Comparison of ENCODE assay signal across 29 mouse cellular contexts in genomic region chr7:106635560-106635959, GRCm38 (mm10). TPM values are rescaled to one million over a fixed set of nuclear protein-coding genes. Genes with fewer than 3 reads are reported as not detected.
"Had no signal": no experiment of that assay in that cellular context is flagged by ENCODE, and none has a peak within 500 bp of the region (broad histone marks: within the 10 kb centered on the region; RNA-seq: fewer than 3 reads in every experiment).

No protein-coding gene starts in this region.

- H3K27me3 ChIP-seq: kidney, embryonic 15.5 days; megakaryocyte, embryonic 14.5 days had no signal

- DNase-seq: kidney, adult 11 months; kidney, adult 8-10 months; kidney, postnatal 10 days; kidney, postnatal 4 days; layer of hippocampus, adult 9-11 months; lung, embryonic 14.5 days; midbrain, embryonic 14.5 days; right cerebral cortex, postnatal 14 days; right cerebral cortex, postnatal 4 days; thymus, adult 2 months; thymus, postnatal 14 days had no signal

- H3K4me1 ChIP-seq: kidney, embryonic 15.5 days had no signal

- H3K9ac ChIP-seq: kidney, embryonic 15.5 days; lung, embryonic 14.5 days had no signal

- H3K9me3 ChIP-seq: kidney, embryonic 15.5 days; megakaryocyte, embryonic 14.5 days had no signal

- H3K4me3 ChIP-seq: kidney, embryonic 15.5 days; megakaryocyte, embryonic 14.5 days had no signal

- ATAC-seq: lung, postnatal 0 days had no signal

- H3K27ac ChIP-seq: kidney, embryonic 15.5 days; macrophage; stomach, postnatal 0 days had no signal

- H3K36me3 ChIP-seq: kidney, embryonic 15.5 days had no signal

- H3K4me2 ChIP-seq: kidney, embryonic 15.5 days; lung, embryonic 14.5 days; midbrain, embryonic 11.5 days had no signal

RNA-seq across cellular contexts. Expression of gene Olfr693, which starts 44.8 kb away (rescaled TPM):
- total RNA-seq: layer of hippocampus, adult 18-20 months; layer of hippocampus, postnatal 25 days; left cerebral cortex, adult 18-20 months; left cerebral cortex, postnatal 25 days; midbrain, postnatal 0 days had no signal
- polyA plus RNA-seq: intestine, embryonic 14.5 days; kidney, embryonic 15.5 days; limb, embryonic 11.5 days; limb, embryonic 14.5 days; liver, embryonic 16.5 days; lung, embryonic 14.5 days; lung, postnatal 0 days; macrophage; midbrain, embryonic 11.5 days; midbrain, embryonic 14.5 days; midbrain, postnatal 0 days; neural tube, embryonic 11.5 days; neural tube, embryonic 14.5 days; stomach, embryonic 14.5 days; stomach, postnatal 0 days; thymus, adult 2 months had no signal

RNA-seq across cellular contexts. Expression of gene Olfr694, which starts 56.1 kb away (rescaled TPM):
- total RNA-seq: layer of hippocampus, adult 18-20 months; layer of hippocampus, postnatal 25 days; left cerebral cortex, adult 18-20 months; left cerebral cortex, postnatal 25 days; midbrain, postnatal 0 days had no signal
- polyA plus RNA-seq: intestine, embryonic 14.5 days; kidney, embryonic 15.5 days; limb, embryonic 11.5 days; limb, embryonic 14.5 days; liver, embryonic 16.5 days; lung, embryonic 14.5 days; lung, postnatal 0 days; macrophage; midbrain, embryonic 11.5 days; midbrain, embryonic 14.5 days; midbrain, postnatal 0 days; neural tube, embryonic 11.5 days; neural tube, embryonic 14.5 days; stomach, embryonic 14.5 days; stomach, postnatal 0 days; thymus, adult 2 months had no signal
